In genomic region chr13:18287536-18287935, GRCm38 (mm10) we compare ENCODE assay signal across 22 mouse cellular contexts.
DNase-seq lines count a peak whose midpoint lies in the region; ATAC-seq and TF ChIP-seq lines count a peak whose summit lies in the region.
"Had no signal": no experiment of that assay in that cellular context is flagged by ENCODE, and none has a peak within 500 bp of the region (broad histone marks: within the 10 kb centered on the region; RNA-seq: fewer than 3 reads in every experiment).

No protein-coding gene starts in this region.

- WGBS in hindbrain, embryonic 13.5 days = 53% methylated on average over 7 of the region's 7 CpGs
- 76% methylated on average over 7 of the region's 7 CpGs for WGBS in hindbrain, embryonic 10.5 days
- WGBS in hindbrain, embryonic 14.5 days = 42% methylated on average over 7 of the region's 7 CpGs
- WGBS in neural tube, embryonic 14.5 days = 50% methylated on average over 7 of the region's 7 CpGs
- 61% methylated on average over 7 of the region's 7 CpGs for WGBS in kidney, adult 2 months

- no peak for TF ChIP-seq CTCF in brain, embryonic 14.5 days (IDR thresholded peaks at IDR 0.05; ENCODE audit: borderline replicate concordance, extremely low read depth, insufficient read depth, insufficient read length)
- TF ChIP-seq CTCF in kidney, adult 2 months (conservative IDR thresholded peaks at IDR 0.05; ENCODE audit: insufficient read depth, insufficient read length, low read depth, low read length) = no peak

- DNase-seq in hindbrain, embryonic 10.5 days (ENCODE audit: low spot score) = no peak
- peak; percentile 56 for DNase-seq in brain, embryonic 14.5 days (ENCODE audit: low read depth)
- DNase-seq in hindbrain, embryonic 14.5 days (ENCODE audit: low spot score) = no peak
- DNase-seq in ovary, adult 18-20 months (ENCODE audit: low spot score) = no peak
- DNase-seq in kidney, adult 2 months = no peak
- DNase-seq: adrenal gland, adult 2 months; adrenal gland, postnatal 36 days; cerebellum, adult 11 months; cerebellum, adult 9-10 months; embryo, embryonic 11 days; gastrocnemius, postnatal 36 days; heart, adult 11 months; heart, postnatal 36 days had no signal

- H3K27ac ChIP-seq in hindbrain, embryonic 13.5 days = peak overlapping the region; percentile 8
- no peak overlapping the region for H3K27ac ChIP-seq in hindbrain, embryonic 10.5 days
- 0 out of 2 replicates have a peak overlapping the region, but pooled peaks have one; percentile 46 for H3K27ac ChIP-seq in hindbrain, embryonic 14.5 days
- H3K27ac ChIP-seq in neural tube, embryonic 14.5 days (ENCODE audit: low read depth, low read length) = no peak overlapping the region
- H3K27ac ChIP-seq in kidney, adult 2 months (ENCODE audit: insufficient read depth, low read depth, low read length) = no peak overlapping the region
- H3K27ac ChIP-seq: embryonic facial prominence, embryonic 15.5 days; forebrain, embryonic 10.5 days; forebrain, embryonic 15.5 days; heart, embryonic 13.5 days had no signal

- H3K9ac ChIP-seq in hindbrain, embryonic 13.5 days = no peak overlapping the region
- no peak overlapping the region for H3K9ac ChIP-seq in hindbrain, embryonic 14.5 days
- H3K9ac ChIP-seq in neural tube, embryonic 14.5 days (replicated peaks; ENCODE audit: low read depth, low read length) = no peak overlapping the region
- H3K9ac ChIP-seq: embryonic facial prominence, embryonic 15.5 days; forebrain, embryonic 15.5 days; heart, embryonic 13.5 days had no signal

- H3K36me3 ChIP-seq in hindbrain, embryonic 13.5 days = no peaks in the 10 kb centered on the region
- H3K36me3 ChIP-seq in hindbrain, embryonic 10.5 days = no peaks in the 10 kb centered on the region
- no peaks in the 10 kb centered on the region for H3K36me3 ChIP-seq in hindbrain, embryonic 14.5 days (replicated peaks; ENCODE audit: control insufficient read depth, insufficient read depth)
- no peaks in the 10 kb centered on the region for H3K36me3 ChIP-seq in neural tube, embryonic 14.5 days (ENCODE audit: control insufficient read depth, insufficient read depth, low read length)
- no peaks in the 10 kb centered on the region for H3K36me3 ChIP-seq in kidney, adult 2 months (ENCODE audit: control insufficient read depth, insufficient read depth, low read length)
- H3K36me3 ChIP-seq: embryonic facial prominence, embryonic 15.5 days; forebrain, embryonic 10.5 days; forebrain, embryonic 15.5 days; heart, embryonic 13.5 days had no signal

- H3K9me3 ChIP-seq in hindbrain, embryonic 13.5 days = no peaks in the 10 kb centered on the region
- no peaks in the 10 kb centered on the region for H3K9me3 ChIP-seq in hindbrain, embryonic 10.5 days
- H3K9me3 ChIP-seq in hindbrain, embryonic 14.5 days (ENCODE audit: control insufficient read depth, low read length) = no peaks in the 10 kb centered on the region
- H3K9me3 ChIP-seq in neural tube, embryonic 14.5 days (ENCODE audit: control insufficient read depth, low read length) = no peaks in the 10 kb centered on the region
- H3K9me3 ChIP-seq: embryonic facial prominence, embryonic 15.5 days; forebrain, embryonic 10.5 days; forebrain, embryonic 15.5 days; heart, embryonic 13.5 days had no signal

- no peak for TF ChIP-seq POLR2A in brain, embryonic 14.5 days (IDR thresholded peaks at IDR 0.05; ENCODE audit: borderline replicate concordance, extremely low read depth, insufficient read depth, insufficient read length, poor library complexity, severe bottlenecking)
- no peak for TF ChIP-seq POLR2A in kidney, adult 2 months (IDR thresholded peaks at IDR 0.05; ENCODE audit: low read depth, low read length)

- H3K27me3 ChIP-seq in hindbrain, embryonic 13.5 days = no peaks in the 10 kb centered on the region
- H3K27me3 ChIP-seq in hindbrain, embryonic 10.5 days (ENCODE audit: insufficient read depth, poor library complexity, severe bottlenecking) = no peaks in the 10 kb centered on the region
- no peaks in the 10 kb centered on the region for H3K27me3 ChIP-seq in hindbrain, embryonic 14.5 days (ENCODE audit: control insufficient read depth, insufficient read depth, low read length)
- no peaks in the 10 kb centered on the region for H3K27me3 ChIP-seq in neural tube, embryonic 14.5 days (ENCODE audit: control insufficient read depth, insufficient read depth, low read length)
- no peaks in the 10 kb centered on the region for H3K27me3 ChIP-seq in kidney, adult 2 months (replicated peaks; ENCODE audit: control insufficient read depth, insufficient read depth, low read length)
- H3K27me3 ChIP-seq: embryonic facial prominence, embryonic 15.5 days; forebrain, embryonic 15.5 days; heart, embryonic 13.5 days had no signal

- no peak; the same call in 1 of the 2 replicates for ATAC-seq in hindbrain, embryonic 13.5 days (ENCODE audit: low FRiP score)
- peak; percentile 35; the same call in 1 of the 2 replicates for ATAC-seq in hindbrain, embryonic 14.5 days (ENCODE audit: low FRiP score)
- peak; percentile 16; the same call in 1 of the 2 replicates for ATAC-seq in neural tube, embryonic 14.5 days (ENCODE audit: low read depth)
- ATAC-seq: forebrain, embryonic 15.5 days; inflammation-experienced regulatory T-cells, adult 6 months; intestine, postnatal 0 days had no signal

- H3K4me2 ChIP-seq in hindbrain, embryonic 13.5 days = no peak overlapping the region
- H3K4me2 ChIP-seq in hindbrain, embryonic 14.5 days (replicated peaks) = no peak overlapping the region
- no peak overlapping the region for H3K4me2 ChIP-seq in neural tube, embryonic 14.5 days (ENCODE audit: low read depth, low read length)
- H3K4me2 ChIP-seq: embryonic facial prominence, embryonic 15.5 days; forebrain, embryonic 15.5 days; heart, embryonic 13.5 days had no signal

- 0 out of 2 replicates have a peak, but pooled peaks cover 5% of the 10 kb centered on the region for H3K4me1 ChIP-seq in hindbrain, embryonic 13.5 days (replicated peaks)
- H3K4me1 ChIP-seq in hindbrain, embryonic 10.5 days (replicated peaks) = peaks cover 8% of the 10 kb centered on the region; the same call in 1 of the 2 replicates
- no peaks in the 10 kb centered on the region for H3K4me1 ChIP-seq in hindbrain, embryonic 14.5 days (replicated peaks; ENCODE audit: control insufficient read depth, insufficient read depth, low read length)
- H3K4me1 ChIP-seq in neural tube, embryonic 14.5 days (ENCODE audit: control insufficient read depth, insufficient read depth, low read length) = no peaks in the 10 kb centered on the region
- no peaks in the 10 kb centered on the region for H3K4me1 ChIP-seq in kidney, adult 2 months (ENCODE audit: control insufficient read depth, insufficient read depth, low read length)
- H3K4me1 ChIP-seq: embryonic facial prominence, embryonic 15.5 days; forebrain, embryonic 15.5 days had no signal

- H3K4me3 ChIP-seq in hindbrain, embryonic 13.5 days = no peak overlapping the region
- no peak overlapping the region for H3K4me3 ChIP-seq in hindbrain, embryonic 10.5 days
- H3K4me3 ChIP-seq in hindbrain, embryonic 14.5 days (replicated peaks; ENCODE audit: low read length) = no peak overlapping the region
- no peak overlapping the region for H3K4me3 ChIP-seq in neural tube, embryonic 14.5 days (ENCODE audit: low read depth, low read length)
- H3K4me3 ChIP-seq in kidney, adult 2 months (ENCODE audit: insufficient read depth, low read depth, low read length) = no peak overlapping the region
- H3K4me3 ChIP-seq: embryonic facial prominence, embryonic 15.5 days; erythroblast, embryonic 14.5 days; forebrain, embryonic 10.5 days; forebrain, embryonic 15.5 days; heart, embryonic 13.5 days had no signal

Comparison
In these comparisons a context has a peak if more than half of its experiments do, and no peak if none do; other contexts are left out.
1. H3K27ac ChIP-seq: peak in hindbrain, embryonic 13.5 days (single experiment) and hindbrain, embryonic 14.5 days (single experiment); none in hindbrain, embryonic 10.5 days (single experiment), neural tube, embryonic 14.5 days (single experiment) and kidney, adult 2 months (single experiment).